Mouse (Mus musculus) hindbrain, embryonic 14.5 days (tissue): ENCODE measurements around the gene Smim11. TPM values are rescaled to one million over a fixed set of nuclear protein-coding genes. Genes with fewer than 3 reads are reported as not detected.

Source experiments
- ATAC-seq: fragments of 200-750 bp; cut with Nextera tagmentation; 2 replicates; pipeline ENCODE4 v1.8.0; 2017; ENCODE audit warnings: moderate number of reproducible peaks, mild to moderate bottlenecking, moderate TSS enrichment, moderate library complexity; ENCODE audit not compliant: low FRiP score
- DNase-seq: peaks from one replicate; pipeline ENCODE4 v3.0.0-alpha.2; 2015; ENCODE audit warnings: low spot score
- H3K27ac ChIP-seq: fragments of 300-500 bp; sonication (generic); 2 replicates; pipeline ENCODE4 v1.5.1; 2014; ENCODE audit warnings: mild to moderate bottlenecking, moderate library complexity
- H3K27me3 ChIP-seq: fragments of 300-500 bp; sonication (generic); 2 replicates; pipeline ENCODE4 v1.6.1; 2014; ENCODE audit warnings: mild to moderate bottlenecking, low read length, mixed read lengths; ENCODE audit not compliant: control insufficient read depth, insufficient read depth
- H3K36me3 ChIP-seq: fragments of 300-500 bp; sonication (generic); replicated peaks from 2 replicates; pipeline ENCODE4 v1.6.1; 2014; ENCODE audit not compliant: control insufficient read depth, insufficient read depth
- H3K4me1 ChIP-seq: fragments of 300-500 bp; sonication (generic); replicated peaks from 2 replicates; pipeline ENCODE4 v1.6.1; 2014; ENCODE audit warnings: antibody characterized with exemption, low read length, mixed read lengths; ENCODE audit not compliant: control insufficient read depth, insufficient read depth
- H3K4me2 ChIP-seq: fragments of 300-500 bp; sonication (generic); replicated peaks from 2 replicates; pipeline ENCODE4 v1.6.1; 2014; ENCODE audit warnings: mild to moderate bottlenecking, moderate library complexity
- H3K4me3 ChIP-seq: fragments of 300-500 bp; sonication (generic); replicated peaks from 2 replicates; pipeline ENCODE4 v1.5.1; 2014; ENCODE audit warnings: mild to moderate bottlenecking, low read length
- H3K9ac ChIP-seq: fragments of 300-500 bp; sonication (generic); 2 replicates; pipeline ENCODE4 v1.6.1; 2014
- H3K9me3 ChIP-seq: fragments of 300-500 bp; sonication (generic); 2 replicates; pipeline ENCODE4 v1.6.1; 2016; ENCODE audit warnings: low read length; ENCODE audit not compliant: control insufficient read depth
- WGBS: fragments of 180-500 bp; shearing (Covaris S2); extraction: QIAGEN DNeasy Blood & Tissue Kit; methylation state at CpG from one replicate; pipeline ENCODE4 v1.1.7; 2014; 5-methylcytosine and 5-hydroxymethylcytosine counted together
- polyA plus RNA-seq: library from polyadenylated mRNA; unstranded; fragments of >200 nt; fragmentation: Nextera tagmentation; extraction: Ambion mirVana; gene quantifications from 2 replicates; pipeline ENCODE4 v1.2.1, GENCODE M21; 2014

Gene Smim11
- polyA plus RNA-seq, 1 experiment from 2014 or later = 66.1 TPM

DNA sequence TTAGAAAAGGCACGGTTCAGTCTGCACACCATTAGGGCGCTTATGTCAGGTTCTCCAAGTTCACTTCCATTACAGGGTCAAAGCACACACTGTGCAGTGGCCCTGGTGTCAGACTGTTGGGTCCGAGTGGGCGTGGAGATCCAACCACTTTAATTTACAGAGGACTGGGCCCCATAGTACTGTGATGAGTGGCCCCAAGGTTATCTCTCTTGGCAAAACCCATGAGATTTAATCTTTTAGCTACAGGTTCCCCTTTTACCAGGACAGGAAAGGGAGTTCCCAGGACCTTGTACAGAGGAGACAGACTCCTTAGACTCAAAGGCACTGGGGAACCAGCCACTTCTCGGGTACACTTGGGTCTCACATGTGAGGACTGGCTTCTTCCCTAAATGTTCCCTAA is 54.3 kb downstream of the Smim11 start:
- 82% methylated on average over 5 of the region's 5 CpGs for WGBS
- Histone ChIP-seq H3K9me3 (no peaks in the 10 kb centered on the region), H3K27me3 (no peaks in the 10 kb centered on the region), H3K36me3 (no peaks in the 10 kb centered on the region), H3K9ac (no peak overlapping the region), H3K4me3 (no peak overlapping the region), H3K27ac (no peak overlapping the region), H3K4me2 (no peak overlapping the region), H3K4me1 (peaks cover 12% of the 10 kb centered on the region)
- DNase-seq (no peak), ATAC-seq (no peak)

DNA sequence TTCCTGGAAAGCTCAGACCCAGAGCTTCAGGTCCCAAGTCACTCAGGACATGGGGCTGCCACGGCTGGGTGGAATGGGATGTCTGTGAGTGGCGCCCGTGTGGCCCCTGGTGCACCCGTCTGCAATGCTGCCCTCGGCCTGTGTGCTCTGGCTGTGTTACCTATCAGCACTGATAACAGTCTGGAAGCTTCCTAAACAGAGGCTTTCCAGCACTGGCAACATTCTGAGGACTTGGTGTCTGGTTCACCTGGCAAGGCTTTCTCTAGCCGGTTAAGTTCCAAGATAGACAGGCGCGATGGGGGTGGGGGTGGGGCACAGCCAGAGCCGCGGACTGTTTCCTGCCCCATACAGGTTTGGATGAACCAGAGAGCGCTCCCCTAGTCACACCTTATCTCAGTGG is 54.9 kb downstream of the Smim11 start:
- no peaks in the 10 kb centered on the region for H3K27me3 ChIP-seq
- peaks cover 12% of the 10 kb centered on the region for H3K4me1 ChIP-seq
- no peaks in the 10 kb centered on the region for H3K9me3 ChIP-seq
- no peak overlapping the region for H3K9ac ChIP-seq
- no peak for DNase-seq
- 71% methylated on average over 11 of the region's 11 CpGs for WGBS
- no peak overlapping the region for H3K4me3 ChIP-seq
- no peak overlapping the region for H3K4me2 ChIP-seq
- no peaks in the 10 kb centered on the region for H3K36me3 ChIP-seq
- no peak overlapping the region for H3K27ac ChIP-seq
- no peak for ATAC-seq

DNA sequence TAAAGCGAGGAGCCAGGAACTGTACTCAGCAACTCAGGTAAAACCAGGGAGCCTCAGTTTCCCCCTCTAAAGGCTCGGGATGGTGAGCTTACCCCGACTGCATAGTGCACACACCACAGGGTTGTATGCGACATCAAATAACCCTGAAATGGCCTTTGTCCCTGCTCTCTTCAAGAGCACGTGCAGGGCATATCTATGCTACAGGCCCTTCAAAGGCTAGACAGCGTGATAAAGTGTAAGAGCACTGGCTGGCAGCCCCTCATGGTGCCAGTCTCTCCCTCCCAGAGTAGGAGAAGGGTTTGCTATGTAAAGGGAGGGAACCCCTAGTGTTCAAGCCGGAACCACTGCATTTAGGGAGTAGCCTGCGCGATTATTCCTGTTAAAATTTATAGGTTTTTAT is 55.9 kb downstream of the Smim11 start:
- H3K4me2 ChIP-seq = no peak overlapping the region
- H3K9me3 ChIP-seq = no peaks in the 10 kb centered on the region
- DNase-seq (no peak), ATAC-seq (no peak)
- no peak overlapping the region for H3K4me3 ChIP-seq
- no peak overlapping the region for H3K9ac ChIP-seq
- H3K27ac ChIP-seq = no peak overlapping the region
- no peaks in the 10 kb centered on the region for H3K36me3 ChIP-seq
- peaks cover 12% of the 10 kb centered on the region for H3K4me1 ChIP-seq
- no peaks in the 10 kb centered on the region for H3K27me3 ChIP-seq
- 44% methylated on average over 9 of the region's 9 CpGs for WGBS

DNA sequence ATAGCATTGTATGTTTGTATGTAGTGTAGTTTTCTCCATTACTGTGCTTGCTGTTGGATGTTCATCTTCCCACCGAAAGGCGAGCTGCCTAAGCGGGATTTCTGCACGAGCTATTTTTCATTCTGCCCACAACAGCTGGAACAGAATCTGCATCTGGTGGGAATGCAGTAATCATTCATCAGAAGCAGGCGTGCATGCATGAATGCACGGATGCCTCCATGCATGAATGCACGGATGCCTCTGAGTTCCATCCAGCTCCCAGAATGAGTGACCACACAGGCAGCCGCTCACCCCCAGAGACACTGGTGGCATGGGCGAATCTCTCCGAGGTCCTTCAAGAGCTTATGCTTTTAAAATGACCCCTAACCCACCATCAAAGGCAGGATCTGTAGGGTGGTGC is 56.5 kb downstream of the Smim11 start:
- Histone ChIP-seq H3K4me2 (no peak overlapping the region), H3K27ac (no peak overlapping the region), H3K9me3 (no peaks in the 10 kb centered on the region), H3K4me1 (peaks cover 12% of the 10 kb centered on the region), H3K9ac (no peak overlapping the region), H3K4me3 (no peak overlapping the region), H3K27me3 (no peaks in the 10 kb centered on the region), H3K36me3 (no peaks in the 10 kb centered on the region)
- WGBS = 17% methylated on average over 10 of the region's 10 CpGs
- DNase-seq = peak; percentile 34
- no peak for ATAC-seq

DNA sequence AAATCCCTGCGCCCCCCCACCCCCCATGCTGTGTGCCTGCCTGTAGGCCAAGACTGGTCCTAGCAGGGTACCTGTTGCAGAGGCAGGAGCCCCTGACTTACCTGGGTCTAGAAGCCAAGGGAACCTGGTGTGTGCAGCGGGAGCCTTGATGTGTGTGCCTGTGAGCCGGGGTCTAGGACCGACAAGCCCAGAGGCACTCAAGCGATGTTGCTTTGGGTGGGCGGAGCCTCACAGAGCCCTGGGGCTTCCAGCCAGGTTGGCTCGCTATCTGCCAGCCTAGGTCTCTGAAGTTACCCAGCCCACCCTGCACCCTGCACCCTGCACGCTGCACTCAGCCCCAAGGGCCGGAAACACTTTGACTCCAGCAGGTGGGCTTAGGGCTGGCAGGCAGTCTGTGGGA is 57.6 kb downstream of the Smim11 start:
- no peaks in the 10 kb centered on the region for H3K36me3 ChIP-seq
- no peak overlapping the region for H3K4me3 ChIP-seq
- no peaks in the 10 kb centered on the region for H3K27me3 ChIP-seq
- ATAC-seq (no peak; the same call in 1 of the 2 replicates), DNase-seq (no peak)
- no peak overlapping the region for H3K9ac ChIP-seq
- peaks cover 12% of the 10 kb centered on the region for H3K4me1 ChIP-seq
- no peak overlapping the region for H3K27ac ChIP-seq
- no peaks in the 10 kb centered on the region for H3K9me3 ChIP-seq
- H3K4me2 ChIP-seq = no peak overlapping the region
- WGBS = 24% methylated on average over 9 of the region's 9 CpGs

DNA sequence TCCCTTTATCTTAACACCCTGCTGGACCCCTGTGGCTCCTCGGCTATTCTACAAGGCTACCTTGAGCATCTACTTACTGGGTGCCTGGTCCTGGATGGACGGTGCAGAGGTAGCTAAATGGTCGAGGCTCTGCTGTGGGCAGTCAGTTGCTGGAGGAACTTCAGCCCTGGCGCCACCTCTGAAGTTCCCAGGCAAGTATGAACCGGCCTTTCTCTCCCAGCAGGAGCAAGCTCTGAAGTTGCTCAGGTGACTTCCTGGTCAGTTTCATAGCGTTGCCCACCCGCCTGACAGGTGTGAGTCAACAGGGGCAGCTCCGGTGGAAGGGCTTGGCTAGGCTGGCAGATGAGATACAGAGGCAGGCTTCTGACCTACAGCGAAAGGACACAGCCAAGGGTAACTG is 58.1 kb downstream of the Smim11 start, which contains the start of gene Kcne1:
Gene Kcne1 (minus strand): TSS at position 240 of the 400 bp plus-strand sequence.
- H3K4me2 ChIP-seq = no peak within 1 kb of the TSS
- 66% methylated on average over 9 of the region's 9 CpGs for WGBS
- H3K4me1 ChIP-seq = peaks cover 12% of the 10 kb centered on the region
- no peaks in the 10 kb centered on the region for H3K27me3 ChIP-seq
- no peak for DNase-seq
- H3K4me3 ChIP-seq = no peak within 1 kb of the TSS
- no peaks in the 10 kb centered on the region for H3K36me3 ChIP-seq
- no peak for ATAC-seq
- H3K9me3 ChIP-seq = no peaks in the 10 kb centered on the region
- H3K27ac ChIP-seq = no peak within 1 kb of the TSS
- no peak within 1 kb of the TSS for H3K9ac ChIP-seq

DNA sequence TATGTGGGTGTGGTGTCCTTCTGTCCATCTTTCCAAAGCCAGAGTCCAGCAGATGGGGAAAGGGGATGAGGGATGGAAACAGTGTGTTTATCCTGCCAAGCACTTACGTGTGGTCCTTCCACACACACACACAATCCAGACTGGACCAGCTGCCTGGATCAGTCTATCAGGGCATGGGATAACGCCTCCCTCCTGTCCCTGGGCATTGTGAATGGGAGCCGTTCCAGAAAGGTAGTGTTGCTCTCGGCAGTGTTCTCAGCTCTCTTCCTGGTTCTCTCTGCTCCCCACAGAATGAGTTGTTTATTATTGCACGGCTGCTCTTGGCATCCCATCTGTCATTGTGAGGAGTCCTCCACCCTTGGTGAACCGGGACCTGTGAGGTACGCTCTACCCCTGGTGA is 59.6 kb downstream of the Smim11 start:
- no peak overlapping the region for H3K27ac ChIP-seq
- no peak for DNase-seq

More for the DNA sequence above, 59.6 kb downstream of the Smim11 start:
- no peak overlapping the region for H3K4me2 ChIP-seq
- no peaks in the 10 kb centered on the region for H3K36me3 ChIP-seq
- no peak overlapping the region for H3K9ac ChIP-seq
- ATAC-seq = no peak
- 67% methylated on average over 7 of the region's 7 CpGs for WGBS
- H3K4me1 ChIP-seq = peaks cover 12% of the 10 kb centered on the region
- H3K4me3 ChIP-seq = no peak overlapping the region
- no peaks in the 10 kb centered on the region for H3K9me3 ChIP-seq
- H3K27me3 ChIP-seq = no peaks in the 10 kb centered on the region

Other genes starting within 250 kb of the Smim11 start
- gene Mrps6, start 243.0 kb upstream of the Smim11 start, polyA plus RNA-seq = 208 and 222 TPM in 2 replicates
- gene Gm49711, start 243.0 kb upstream of the Smim11 start, polyA plus RNA-seq = 0.54 and 0.64 TPM in 2 replicates
- 30.9 and 31.1 TPM in 2 replicates for gene Slc5a3, start 243.0 kb upstream of the Smim11 start, polyA plus RNA-seq
- 32.3 and 53.8 TPM in 2 replicates for gene Kcne2, start 8.9 kb upstream of the Smim11 start, polyA plus RNA-seq
- gene Fam243, start 20.2 kb downstream of the Smim11 start, polyA plus RNA-seq = 0.17 and 0.20 TPM in 2 replicates
- 0.23 TPM in 1 of 2 replicates, not detected in the other for gene Kcne1, start 58.2 kb downstream of the Smim11 start, polyA plus RNA-seq
- 76.8 and 92.3 TPM in 2 replicates for gene Rcan1, start 169.6 kb downstream of the Smim11 start, polyA plus RNA-seq
- 6.5 and 9.3 TPM in 2 replicates for gene Clic6, start 184.4 kb downstream of the Smim11 start, polyA plus RNA-seq